Mouse (Mus musculus): ENCODE measurements around the gene Nfic. TPM values are rescaled to one million over a fixed set of nuclear protein-coding genes. Genes with fewer than 3 reads are reported as not detected.

The Nfic gene
- polyA plus RNA-seq, 1 experiment: 19.4 TPM

- H3K36me3 ChIP-seq (ENCODE audit: control insufficient read depth, insufficient read depth, low read length): no peaks in the 10 kb centered on the region
- no peak overlapping the region for H3K27ac ChIP-seq (ENCODE audit: insufficient read depth, low read depth, low read length)
- peaks cover 16% of the 10 kb centered on the region for H3K4me1 ChIP-seq (ENCODE audit: control insufficient read depth, insufficient read depth, insufficient read length, low read length)
- TF ChIP-seq CTCF (IDR thresholded peaks at IDR 0.05; ENCODE audit: extremely low read depth, insufficient read length, insufficient replicate concordance, low read depth, low read length) (no peak), POLR2A (IDR thresholded peaks at IDR 0.05; ENCODE audit: low read depth, low read length) (no peak)
- no peak overlapping the region for H3K4me3 ChIP-seq (ENCODE audit: low read depth, low read length)
- WGBS: 72% methylated on average over 21 of the region's 21 CpGs
- peaks cover 12% of the 10 kb centered on the region for H3K27me3 ChIP-seq (ENCODE audit: control insufficient read depth, insufficient read depth, low read length)
Observed at GRCm38 (mm10) chr10:81459399-81459798, 4.0 kb upstream of the Nfic start.

- TF ChIP-seq POLR2A (IDR thresholded peaks at IDR 0.05; ENCODE audit: low read depth, low read length) (no peak), CTCF (IDR thresholded peaks at IDR 0.05; ENCODE audit: extremely low read depth, insufficient read length, insufficient replicate concordance, low read depth, low read length) (no peak)
- Histone ChIP-seq H3K4me3 (ENCODE audit: low read depth, low read length) (no peak overlapping the region), H3K27ac (ENCODE audit: insufficient read depth, low read depth, low read length) (no peak overlapping the region), H3K36me3 (ENCODE audit: control insufficient read depth, insufficient read depth, low read length) (no peaks in the 10 kb centered on the region), H3K27me3 (ENCODE audit: control insufficient read depth, insufficient read depth, low read length) (peaks cover 19% of the 10 kb centered on the region), H3K4me1 (ENCODE audit: control insufficient read depth, insufficient read depth, insufficient read length, low read length) (peaks cover 10% of the 10 kb centered on the region)
- WGBS: 41% methylated on average over 6 of the region's 6 CpGs
Observed at GRCm38 (mm10) chr10:81458267-81458666, 2.8 kb upstream of the Nfic start.

GRCm38 (mm10) chr10:81457624-81458023 lies 2.2 kb upstream of the Nfic start:
- peaks cover 26% of the 10 kb centered on the region for H3K27me3 ChIP-seq (ENCODE audit: control insufficient read depth, insufficient read depth, low read length)
- whole genome bisulfite sequencing: 87% methylated on average over 8 of the region's 8 CpGs
- H3K36me3 ChIP-seq (ENCODE audit: control insufficient read depth, insufficient read depth, low read length): no peaks in the 10 kb centered on the region
- no peak overlapping the region for H3K4me3 ChIP-seq (ENCODE audit: low read depth, low read length)
- TF ChIP-seq CTCF (IDR thresholded peaks at IDR 0.05; ENCODE audit: extremely low read depth, insufficient read length, insufficient replicate concordance, low read depth, low read length) (no peak), POLR2A (IDR thresholded peaks at IDR 0.05; ENCODE audit: low read depth, low read length) (no peak)
- H3K27ac ChIP-seq (ENCODE audit: insufficient read depth, low read depth, low read length): no peak overlapping the region
- peaks cover 10% of the 10 kb centered on the region for H3K4me1 ChIP-seq (ENCODE audit: control insufficient read depth, insufficient read depth, insufficient read length, low read length)

- Histone ChIP-seq H3K4me3 (ENCODE audit: low read depth, low read length) (no peak overlapping the region), H3K27me3 (ENCODE audit: control insufficient read depth, insufficient read depth, low read length) (peaks cover 31% of the 10 kb centered on the region), H3K36me3 (ENCODE audit: control insufficient read depth, insufficient read depth, low read length) (no peaks in the 10 kb centered on the region), H3K4me1 (ENCODE audit: control insufficient read depth, insufficient read depth, insufficient read length, low read length) (peaks cover 6% of the 10 kb centered on the region), H3K27ac (ENCODE audit: insufficient read depth, low read depth, low read length) (no peak overlapping the region)
- 25% methylated on average over 12 of the region's 12 CpGs for WGBS
- TF ChIP-seq CTCF (IDR thresholded peaks at IDR 0.05; ENCODE audit: extremely low read depth, insufficient read length, insufficient replicate concordance, low read depth, low read length) (no peak), POLR2A (IDR thresholded peaks at IDR 0.05; ENCODE audit: low read depth, low read length) (no peak)
Observed at GRCm38 (mm10) chr10:81456983-81457563, 1.6 kb upstream of the Nfic start.

- no peaks in the 10 kb centered on the region for H3K36me3 ChIP-seq (ENCODE audit: control insufficient read depth, insufficient read depth, low read length)
- peaks cover 3% of the 10 kb centered on the region for H3K4me1 ChIP-seq (ENCODE audit: control insufficient read depth, insufficient read depth, insufficient read length, low read length)
- TF ChIP-seq POLR2A (IDR thresholded peaks at IDR 0.05; ENCODE audit: low read depth, low read length): no peak
- no peak for TF ChIP-seq CTCF (IDR thresholded peaks at IDR 0.05; ENCODE audit: extremely low read depth, insufficient read length, insufficient replicate concordance, low read depth, low read length)
- peaks cover 26% of the 10 kb centered on the region for H3K27me3 ChIP-seq (ENCODE audit: control insufficient read depth, insufficient read depth, low read length)
- H3K27ac ChIP-seq (ENCODE audit: insufficient read depth, low read depth, low read length): no peak overlapping the region
- WGBS: 77% methylated on average over 2 of the region's 2 CpGs
- no peak overlapping the region for H3K4me3 ChIP-seq (ENCODE audit: low read depth, low read length)
Observed at GRCm38 (mm10) chr10:81454106-81454505, 1.3 kb downstream of the Nfic start.

GRCm38 (mm10) chr10:81452947-81453288 lies 2.5 kb downstream of the Nfic start:
- Histone ChIP-seq H3K4me3 (ENCODE audit: low read depth, low read length) (no peak overlapping the region), H3K36me3 (ENCODE audit: control insufficient read depth, insufficient read depth, low read length) (no peaks in the 10 kb centered on the region), H3K4me1 (ENCODE audit: control insufficient read depth, insufficient read depth, insufficient read length, low read length) (peaks cover 3% of the 10 kb centered on the region), H3K27me3 (ENCODE audit: control insufficient read depth, insufficient read depth, low read length) (peaks cover 26% of the 10 kb centered on the region), H3K27ac (ENCODE audit: insufficient read depth, low read depth, low read length) (no peak overlapping the region)
- TF ChIP-seq CTCF (IDR thresholded peaks at IDR 0.05; ENCODE audit: extremely low read depth, insufficient read length, insufficient replicate concordance, low read depth, low read length) (no peak), POLR2A (IDR thresholded peaks at IDR 0.05; ENCODE audit: low read depth, low read length) (no peak)
- 3% methylated on average over 14 of the region's 14 CpGs for WGBS

- Histone ChIP-seq H3K4me1 (ENCODE audit: control insufficient read depth, insufficient read depth, insufficient read length, low read length) (peaks cover 3% of the 10 kb centered on the region), H3K36me3 (ENCODE audit: control insufficient read depth, insufficient read depth, low read length) (no peaks in the 10 kb centered on the region), H3K27ac (ENCODE audit: insufficient read depth, low read depth, low read length) (no peak overlapping the region), H3K4me3 (ENCODE audit: low read depth, low read length) (no peak overlapping the region), H3K27me3 (ENCODE audit: control insufficient read depth, insufficient read depth, low read length) (peaks cover 26% of the 10 kb centered on the region)
- 6% methylated on average over 35 of the region's 36 CpGs for WGBS
- TF ChIP-seq CTCF (IDR thresholded peaks at IDR 0.05; ENCODE audit: extremely low read depth, insufficient read length, insufficient replicate concordance, low read depth, low read length): no peak
- TF ChIP-seq POLR2A (IDR thresholded peaks at IDR 0.05; ENCODE audit: low read depth, low read length): no peak
Observed at GRCm38 (mm10) chr10:81452237-81452946, 3.0 kb downstream of the Nfic start.
